Mouse (Mus musculus) testis, postnatal 14 days (tissue): ENCODE data around the gene Gm2004.
"Not testable (repeated sequence)": the region's sequence is repeated elsewhere in the genome, so short reads cannot be mapped to it uniquely, and the experiment has no call there.

Experiments
- DNase-seq: peaks from one replicate; pipeline ENCODE4 v3.0.0; 2021; ENCODE audit warnings: low spot score

Gm2004 gene

GRCm38 (mm10) chr2:176149725-176150124 is at the start of gene Gm2004:
Gm2004 (minus strand) TSS chr2:176149825.
- DNase-seq: not testable (repeated sequence)
